Mouse (Mus musculus) CH12.LX (cell line): Measurements from ENCODE around the gene Bst2. TPM values are rescaled to one million over a fixed set of nuclear protein-coding genes. Genes with fewer than 3 reads are reported as not detected.

Experiments used
- DNase-seq: peaks from one replicate; pipeline ENCODE4 v3.0.0-alpha.2; 2013; ENCODE audit errors: extremely low read depth
- H3K27ac ChIP-seq: 2 replicates; pipeline ENCODE4 v1.5.1; 2012; ENCODE audit warnings: low read depth, mild to moderate bottlenecking, control low read depth, moderate library complexity; ENCODE audit not compliant: insufficient read depth
- H3K27me3 ChIP-seq: replicated peaks from 2 replicates; pipeline ENCODE3; 2012; ENCODE audit warnings: inconsistent platforms
- H3K36me3 ChIP-seq, 2 experiments: replicated peaks in 1 of 2; 2 replicates each; pipeline versions ENCODE3 to v1.6.1; 2012; ENCODE audit warnings: inconsistent platforms in 1 of 2, low read length in 1 of 2, mild to moderate bottlenecking in 1 of 2, mixed read lengths in 1 of 2, moderate library complexity in 1 of 2; ENCODE audit not compliant: control insufficient read depth in 1 of 2, insufficient read depth in 1 of 2
- H3K4me1 ChIP-seq, 2 experiments: 2 replicates each; pipeline ENCODE4 v1.6.1; 2012; ENCODE audit warnings: inconsistent platforms in 1 of 2, moderate library complexity in 1 of 2; ENCODE audit not compliant: insufficient read depth in 2 of 2, control insufficient read depth in 1 of 2
- H3K4me2 ChIP-seq: 2 replicates; pipeline ENCODE4 v1.6.1; 2012; ENCODE audit warnings: low read depth, mild to moderate bottlenecking, control low read depth; ENCODE audit not compliant: poor library complexity, insufficient read depth, severe bottlenecking
- H3K4me3 ChIP-seq, 3 experiments: fragments of 150-350 bp in 1 of 3; sonication (generic) in 1 of 3; replicated peaks in 1 of 3; 2 replicates each; pipeline versions ENCODE3 to v1.5.1; 2011 to 2012; ENCODE audit warnings: low read depth in 2 of 3, low read length in 2 of 3, mild to moderate bottlenecking in 2 of 3, moderate library complexity in 2 of 3, control low read depth in 1 of 3, improper control_type of control experiment in 1 of 3, inconsistent platforms in 1 of 3, mixed read lengths in 1 of 3; ENCODE audit not compliant: poor library complexity in 1 of 3
- H3K79me2 ChIP-seq: replicated peaks from 2 replicates; pipeline ENCODE4 v1.6.1; 2012; ENCODE audit warnings: mild to moderate bottlenecking, moderate library complexity; ENCODE audit not compliant: control insufficient read depth, poor library complexity, insufficient read depth, severe bottlenecking; ENCODE audit errors: extremely low read depth
- H3K9ac ChIP-seq: 2 replicates; pipeline ENCODE4 v1.6.1; 2012; ENCODE audit warnings: low read depth, mild to moderate bottlenecking, control low read depth, moderate library complexity; ENCODE audit not compliant: insufficient read depth
- H3K9me3 ChIP-seq: replicated peaks from 2 replicates; pipeline ENCODE3; 2012; ENCODE audit warnings: low read length, inconsistent platforms, mixed read lengths
- CTCF ChIP-seq, 2 experiments: IDR thresholded peaks in 1 of 2; conservative IDR thresholded peaks in 1 of 2; 2 replicates each; pipeline ENCODE4 v1.5.1; 2011 to 2012; ENCODE audit warnings: low read depth in 2 of 2, low read length in 2 of 2, improper control_type of control experiment in 1 of 2, inconsistent platforms in 1 of 2, mild to moderate bottlenecking in 1 of 2, moderate library complexity in 1 of 2
- E2F4 ChIP-seq: IDR thresholded peaks from 2 replicates; pipeline ENCODE4 v1.6.1; 2011; ENCODE audit warnings: low read depth, low read length, improper control_type of control experiment; ENCODE audit not compliant: insufficient replicate concordance
- ELF1 ChIP-seq: IDR thresholded peaks from 2 replicates; pipeline ENCODE4 v1.6.1; 2014; ENCODE audit warnings: low read depth, mild to moderate bottlenecking, inconsistent platforms, low read length, improper control_type of control experiment
- GABPA ChIP-seq: IDR thresholded peaks from 2 replicates; pipeline ENCODE4 v1.6.1; 2012; ENCODE audit warnings: low read depth, low read length, improper control_type of control experiment, inconsistent platforms; ENCODE audit not compliant: insufficient replicate concordance
- HCFC1 ChIP-seq: IDR thresholded peaks from 2 replicates; pipeline ENCODE4 v1.6.1; 2012; ENCODE audit warnings: low read depth, mild to moderate bottlenecking, inconsistent platforms, low read length, improper control_type of control experiment
- IRF4 ChIP-seq: IDR thresholded peaks from 2 replicates; pipeline ENCODE4 v1.6.1; 2014; ENCODE audit warnings: low read depth, mild to moderate bottlenecking, inconsistent platforms, low read length, improper control_type of control experiment
- JUN ChIP-seq: IDR thresholded peaks from 2 replicates; pipeline ENCODE4 v1.6.1; 2011; ENCODE audit warnings: low read depth, mild to moderate bottlenecking, low read length, improper control_type of control experiment, moderate library complexity; ENCODE audit not compliant: insufficient read depth
- KAT2A ChIP-seq: IDR thresholded peaks from 2 replicates; pipeline ENCODE4 v1.6.1; 2012; ENCODE audit warnings: low read length, improper control_type of control experiment, inconsistent platforms; ENCODE audit not compliant: insufficient replicate concordance
- MAX ChIP-seq: IDR thresholded peaks from 2 replicates; pipeline ENCODE4 v1.6.1; 2011; ENCODE audit warnings: low read length, improper control_type of control experiment
- MXI1 ChIP-seq: IDR thresholded peaks from 2 replicates; pipeline ENCODE4 v1.6.1; 2011; ENCODE audit warnings: mild to moderate bottlenecking, low read depth, low read length, improper control_type of control experiment
- MYC ChIP-seq: IDR thresholded peaks from 2 replicates; pipeline ENCODE4 v1.6.1; 2011; ENCODE audit warnings: low read depth, mild to moderate bottlenecking, improper control_type of control experiment, low read length
- NELFE ChIP-seq: IDR thresholded peaks from 2 replicates; pipeline ENCODE4 v1.6.1; 2011; ENCODE audit warnings: low read depth, low read length, improper control_type of control experiment
- NRF1 ChIP-seq: IDR thresholded peaks from 2 replicates; pipeline ENCODE4 v1.6.1; 2014; ENCODE audit warnings: low read depth, mild to moderate bottlenecking, inconsistent platforms, low read length, improper control_type of control experiment, moderate library complexity
- POLR2A ChIP-seq: IDR thresholded peaks from 2 replicates; pipeline ENCODE4 v1.6.1; 2011; ENCODE audit warnings: low read depth, mild to moderate bottlenecking, improper control_type of control experiment, low read length
- POLR2AphosphoS2 ChIP-seq: IDR thresholded peaks from 2 replicates; pipeline ENCODE4 v1.6.1; 2011; ENCODE audit warnings: low read depth, low read length, improper control_type of control experiment
- RAD21 ChIP-seq: IDR thresholded peaks from 2 replicates; pipeline ENCODE4 v1.6.1; 2011; ENCODE audit warnings: low read depth, mild to moderate bottlenecking, low read length, improper control_type of control experiment, moderate library complexity
- SMC3 ChIP-seq: IDR thresholded peaks from 2 replicates; pipeline ENCODE4 v1.6.1; 2011; ENCODE audit warnings: low read depth, low read length, improper control_type of control experiment
- TCF12 ChIP-seq: IDR thresholded peaks from 2 replicates; pipeline ENCODE4 v1.6.1; 2014; ENCODE audit warnings: low read depth, mild to moderate bottlenecking, inconsistent platforms, low read length, improper control_type of control experiment
- UBTF ChIP-seq: IDR thresholded peaks from 2 replicates; pipeline ENCODE4 v1.6.1; 2012; ENCODE audit warnings: low read depth, mild to moderate bottlenecking, inconsistent platforms, low read length, improper control_type of control experiment, moderate library complexity
- USF1 ChIP-seq: IDR thresholded peaks from 2 replicates; pipeline ENCODE4 v1.6.1; 2014; ENCODE audit warnings: low read depth, mild to moderate bottlenecking, inconsistent platforms, low read length, improper control_type of control experiment
- USF2 ChIP-seq: conservative IDR thresholded peaks from 2 replicates; pipeline ENCODE4 v1.6.1; 2011; ENCODE audit warnings: low read depth, low read length, improper control_type of control experiment
- ZKSCAN1 ChIP-seq: IDR thresholded peaks from 2 replicates; pipeline ENCODE4 v1.6.1; 2012; ENCODE audit warnings: low read depth, inconsistent platforms, low read length, improper control_type of control experiment, borderline replicate concordance
- dilution Hi-C: fragments of 300-500 bp; cut with MboI; formaldehyde crosslinking; loops from 2 replicates; pipeline ENCODE4 v1.14.3; 2020; ENCODE audit warnings: low sequenced_read_pairs; ENCODE audit not compliant: extremely low pct_unique_long_range_greater_than_20kb, extremely low pct_ligation_motif_present
- in situ Hi-C: fragments of 300-500 bp; cut with MboI; formaldehyde crosslinking; loops from 3 replicates; pipeline ENCODE4 v1.14.3; 2019; ENCODE audit warnings: low sequenced_read_pairs, low pct_ligation_motif_present, low pct_unique_long_range_greater_than_20kb, mixed read lengths
- polyA plus RNA-seq: library from polyadenylated mRNA; unstranded; fragments of >175 nt; gene quantifications from 2 replicates; pipeline ENCODE4 v1.2.1, GENCODE M21; 2012; ENCODE audit warnings: low read depth; ENCODE audit not compliant: insufficient read length
- total RNA-seq, 2 experiments: library from RNA; depleted of rRNA; stranded (reverse); fragments of 300-350 nt in 1 of 2; fragments of >200 nt in 1 of 2; gene quantifications; 2 replicates each; pipeline ENCODE4 v1.2.3; 2012 to 2014

Bst2 gene
- total and polyA plus RNA-seq, 3 experiments, result 214 to 424 (median 304) TPM

- Histone ChIP-seq H3K27ac (no peak within 1 kb of the TSS), H3K4me3 (no peak within 1 kb of the TSS), H3K4me2 (no peak within 1 kb of the TSS), H3K36me3 (no peaks in the 10 kb centered on the region), H3K9ac (no peak within 1 kb of the TSS), H3K9me3 (no peaks in the 10 kb centered on the region), H3K4me1 (peaks cover 28 to 51% of the 10 kb centered on the region in 2 experiments), H3K27me3 (no peaks in the 10 kb centered on the region), H3K79me2 (no peaks in the 10 kb centered on the region)
- no peak for DNase-seq
- dilution Hi-C loops (no loop called here), in situ Hi-C loops (no loop called here)
- TF ChIP-seq NRF1, result no peak
- TF ChIP-seq HCFC1, result no peak
- TF ChIP-seq IRF4, result no peak
- TF ChIP-seq POLR2AphosphoS2, result no peak
- no peak for TF ChIP-seq KAT2A
- TF ChIP-seq MXI1, result no peak
- no peak for TF ChIP-seq NELFE
- TF ChIP-seq GABPA, result no peak
Measured at GRCm38 (mm10) chr8:71525226-71526050, 11.8 kb downstream of the Bst2 start, which contains the start of gene Ccdc194. Ccdc194 (minus strand) TSS chr8:71525711.

- TF ChIP-seq UBTF, result no peak
- TF ChIP-seq MYC, result peak; percentile 97
- peak; percentile 81 for TF ChIP-seq SMC3
- peak; percentile 46; the same call in 1 of the 2 replicates for TF ChIP-seq HCFC1
- TF ChIP-seq NRF1, result peak; percentile 98
- no peak for TF ChIP-seq ZKSCAN1
- 0 out of 2 replicates have a peak, but pooled peaks have one; percentile 21 for TF ChIP-seq USF2
- peak; percentile 94 for TF ChIP-seq MAX
- peak; percentile 63 for TF ChIP-seq MXI1
- peak; percentile 67 for TF ChIP-seq USF1
- TF ChIP-seq IRF4, result peak; percentile 50; the same call in 1 of the 2 replicates
- 0 out of 2 replicates have a peak, but pooled peaks have one; percentile 20 for TF ChIP-seq ELF1
- TF ChIP-seq E2F4, result no peak
- TF ChIP-seq JUN, result no peak
- 0 out of 2 replicates have a peak, but pooled peaks have one; percentile 51 for TF ChIP-seq NELFE
- TF ChIP-seq TCF12, result peak; percentile 30; the same call in 1 of the 2 replicates
- TF ChIP-seq CTCF (conservative IDR thresholded peaks at IDR 0.05 in 1 of 2, IDR thresholded peaks at IDR 0.05 in 1 of 2; ENCODE audit: low read depth in 2 of 2, low read length in 2 of 2), result peak; percentile 71 to 95
- TF ChIP-seq POLR2A, result peak; percentile 35; the same call in 1 of the 2 replicates
- TF ChIP-seq RAD21, result peak; percentile 77
- H3K9ac ChIP-seq, result 0 out of 2 replicates have a peak overlapping the region, but pooled peaks have one; percentile 13
- dilution Hi-C loops, result no loop called here
Measured at GRCm38 (mm10) chr8:71521634-71522033, 15.6 kb downstream of the Bst2 start.

More at GRCm38 (mm10) chr8:71521634-71522033, 15.6 kb downstream of the Bst2 start:
- in situ Hi-C loops, result loop anchor here (5.0 kb wide), 1 partner anchor 34 kb away; the partner anchor contains the start of genes Ano8 and Gtpbp3
- Histone ChIP-seq H3K27me3 (peaks cover 2% of the 10 kb centered on the region), H3K4me2 (peak overlapping the region; percentile 37; the same call in 1 of the 2 replicates), H3K27ac (no peak overlapping the region), H3K4me3 (no peak overlapping the region), H3K79me2 (no peaks in the 10 kb centered on the region), H3K4me1 (peaks cover 10 to 31% of the 10 kb centered on the region in 2 experiments), H3K9me3 (no peaks in the 10 kb centered on the region), H3K36me3 (no peaks in the 10 kb centered on the region)
- DNase-seq, result peak; percentile 96
